Mouse (Mus musculus) heart, postnatal 0 days (tissue): Measurements from ENCODE around the gene Notch2. TPM values are rescaled to one million over a fixed set of nuclear protein-coding genes. Genes with fewer than 3 reads are reported as not detected.
"Not testable (repeated sequence)": the region's sequence is repeated elsewhere in the genome, so short reads cannot be mapped to it uniquely, and the experiment has no call there.

ENCODE experiments used
- ATAC-seq: fragments of 200-750 bp; cut with Nextera tagmentation; 2 replicates; pipeline ENCODE4 v1.8.0; 2017; ENCODE audit warnings: low read depth, moderate number of reproducible peaks, moderate library complexity; ENCODE audit not compliant: insufficient read depth
- DNase-seq: peaks from one replicate; pipeline ENCODE4 v3.0.0-alpha.2; 2016; ENCODE audit warnings: low spot score
- H3K27ac ChIP-seq: fragments of 300-500 bp; sonication (generic); 2 replicates; pipeline ENCODE4 v1.5.1; 2014; ENCODE audit warnings: low read depth, mild to moderate bottlenecking
- H3K27me3 ChIP-seq: fragments of 300-500 bp; sonication (generic); 2 replicates; pipeline ENCODE4 v1.6.1; 2014; ENCODE audit warnings: low read length, mixed read lengths; ENCODE audit not compliant: control insufficient read depth, insufficient read depth
- H3K36me3 ChIP-seq: fragments of 300-500 bp; sonication (generic); replicated peaks from 2 replicates; pipeline ENCODE4 v1.6.1; 2014; ENCODE audit warnings: low read length, mixed read lengths; ENCODE audit not compliant: control insufficient read depth, insufficient read depth
- H3K4me1 ChIP-seq: fragments of 300-500 bp; sonication (generic); 2 replicates; pipeline ENCODE4 v1.6.1; 2014; ENCODE audit warnings: antibody characterized with exemption; ENCODE audit not compliant: control insufficient read depth, insufficient read depth
- H3K4me2 ChIP-seq: fragments of 300-500 bp; sonication (generic); 2 replicates; pipeline ENCODE4 v1.6.1; 2014; ENCODE audit warnings: low read depth, mild to moderate bottlenecking, low read length, moderate library complexity
- H3K4me3 ChIP-seq: fragments of 300-500 bp; sonication (generic); 2 replicates; pipeline ENCODE4 v1.5.1; 2014; ENCODE audit warnings: low read depth, low read length
- H3K9ac ChIP-seq: fragments of 300-500 bp; sonication (generic); replicated peaks from 2 replicates; pipeline ENCODE4 v1.6.1; 2014; ENCODE audit warnings: low read depth, low read length, mixed read lengths
- H3K9me3 ChIP-seq: fragments of 300-500 bp; sonication (generic); replicated peaks from 2 replicates; pipeline ENCODE4 v1.6.1; 2016; ENCODE audit warnings: low read length; ENCODE audit not compliant: control insufficient read depth
- CTCF ChIP-seq: IDR thresholded peaks from 2 replicates; pipeline ENCODE4 v1.5.1; 2016; ENCODE audit warnings: antibody characterized with exemption, control low read depth, low read depth
- EP300 ChIP-seq: IDR thresholded peaks from 2 replicates; pipeline ENCODE4 v1.6.1; 2016; ENCODE audit warnings: antibody characterized with exemption, low read depth
- WGBS: fragments of 180-500 bp; shearing (Covaris S2); extraction: QIAGEN DNeasy Blood & Tissue Kit; methylation state at CpG from one replicate; pipeline ENCODE4 v1.1.7; 2014; 5-methylcytosine and 5-hydroxymethylcytosine counted together
- polyA plus RNA-seq: library from polyadenylated mRNA; unstranded; fragments of >200 nt; fragmentation: Nextera tagmentation; extraction: Ambion mirVana; gene quantifications from 2 replicates; pipeline ENCODE4 v1.2.1, GENCODE M21; 2015
- total RNA-seq: library from RNA; depleted of rRNA; stranded (reverse); fragments of >200 nt; gene quantifications from 2 replicates; pipeline ENCODE4 v1.2.3, GENCODE M21; 2014; ENCODE audit warnings: low replicate concordance

The Notch2 gene
- total and polyA plus RNA-seq, 2 experiments from 2014 or later: 5.5 to 53.7 TPM

DNA sequence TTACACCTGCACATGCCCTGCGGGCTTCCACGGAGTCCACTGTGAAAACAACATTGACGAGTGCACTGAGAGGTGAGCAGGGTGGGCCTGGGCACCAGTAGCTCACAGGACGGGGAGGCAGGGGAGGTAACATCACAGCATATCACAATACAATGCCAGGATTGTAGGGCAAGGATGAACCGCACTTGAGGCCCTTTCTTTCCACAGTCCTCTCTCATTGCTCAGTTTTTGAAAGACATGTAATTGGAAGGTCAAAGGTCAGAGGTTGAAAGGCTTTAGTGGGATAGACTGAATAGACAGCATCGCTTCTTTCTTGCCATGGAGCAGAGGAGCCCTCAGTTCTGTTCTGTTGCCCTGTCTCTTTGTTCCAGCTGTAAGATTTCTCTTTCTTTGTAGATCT is 107.6 kb downstream of the Notch2 start:
- Histone ChIP-seq H3K27ac (no peak overlapping the region), H3K9ac (no peak overlapping the region), H3K4me2 (no peak overlapping the region), H3K27me3 (no peaks in the 10 kb centered on the region), H3K36me3 (peaks cover 87% of the 10 kb centered on the region), H3K4me1 (no peaks in the 10 kb centered on the region), H3K4me3 (no peak overlapping the region), H3K9me3 (no peaks in the 10 kb centered on the region)
- DNase-seq: no peak
- ATAC-seq: no peak
- WGBS: 89% methylated on average over 6 of the region's 6 CpGs
- TF ChIP-seq EP300 (no peak), CTCF (no peak)

DNA sequence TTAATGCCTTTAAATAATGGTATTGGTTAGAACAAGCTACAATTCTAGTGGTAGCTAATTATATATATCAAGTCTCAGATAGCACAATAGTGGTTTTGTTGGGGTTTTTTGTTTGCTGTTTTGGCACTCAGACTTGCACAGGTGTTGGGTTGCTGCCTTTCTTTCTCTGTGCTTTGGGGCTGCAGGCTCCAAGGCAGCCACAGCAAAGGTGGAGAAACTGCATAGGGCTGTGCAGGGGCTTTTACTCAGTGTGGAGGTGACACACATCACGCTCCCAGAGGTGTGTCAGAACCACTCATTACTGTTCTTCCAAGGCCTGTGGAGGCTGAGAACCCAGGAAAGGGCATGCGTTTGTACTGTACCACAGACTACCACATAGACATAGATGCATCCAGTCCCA is 114.4 kb downstream of the Notch2 start:
- peaks cover 82% of the 10 kb centered on the region for H3K36me3 ChIP-seq
- no peak overlapping the region for H3K27ac ChIP-seq
- WGBS: 86% methylated on average over 2 of the region's 2 CpGs
- no peak overlapping the region for H3K9ac ChIP-seq
- no peak for TF ChIP-seq EP300
- no peak for TF ChIP-seq CTCF
- H3K4me1 ChIP-seq: no peaks in the 10 kb centered on the region
- DNase-seq: no peak
- H3K9me3 ChIP-seq: no peaks in the 10 kb centered on the region
- ATAC-seq: no peak
- no peak overlapping the region for H3K4me2 ChIP-seq
- H3K27me3 ChIP-seq: no peaks in the 10 kb centered on the region
- no peak overlapping the region for H3K4me3 ChIP-seq

DNA sequence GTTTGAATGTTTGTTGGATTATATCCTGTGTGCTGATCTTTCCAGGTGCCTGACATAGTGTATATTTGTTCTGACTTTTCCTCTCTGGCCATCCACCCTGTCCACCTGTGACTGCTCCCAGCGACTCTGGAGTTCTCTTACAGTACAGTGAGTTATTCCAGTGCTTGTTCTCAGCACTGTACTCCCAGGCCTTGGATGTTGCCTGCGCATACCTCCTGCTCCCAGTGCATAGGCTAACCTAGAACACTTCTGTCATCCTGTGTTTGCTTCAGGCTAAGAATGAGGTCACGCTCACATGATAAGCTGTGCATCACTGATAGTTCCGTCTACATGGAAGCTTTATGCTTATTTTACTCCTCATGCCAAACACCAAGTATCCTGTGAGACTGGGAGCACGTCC is 115.4 kb downstream of the Notch2 start:
- Histone ChIP-seq H3K4me3 (no peak overlapping the region), H3K9me3 (no peaks in the 10 kb centered on the region), H3K9ac (no peak overlapping the region), H3K4me1 (no peaks in the 10 kb centered on the region), H3K27me3 (no peaks in the 10 kb centered on the region), H3K4me2 (no peak overlapping the region), H3K36me3 (peaks cover 81% of the 10 kb centered on the region), H3K27ac (no peak overlapping the region)
- 52% methylated on average over 5 of the region's 5 CpGs for WGBS
- TF ChIP-seq CTCF: no peak
- TF ChIP-seq EP300: no peak
- ATAC-seq: no peak
- DNase-seq: no peak

DNA sequence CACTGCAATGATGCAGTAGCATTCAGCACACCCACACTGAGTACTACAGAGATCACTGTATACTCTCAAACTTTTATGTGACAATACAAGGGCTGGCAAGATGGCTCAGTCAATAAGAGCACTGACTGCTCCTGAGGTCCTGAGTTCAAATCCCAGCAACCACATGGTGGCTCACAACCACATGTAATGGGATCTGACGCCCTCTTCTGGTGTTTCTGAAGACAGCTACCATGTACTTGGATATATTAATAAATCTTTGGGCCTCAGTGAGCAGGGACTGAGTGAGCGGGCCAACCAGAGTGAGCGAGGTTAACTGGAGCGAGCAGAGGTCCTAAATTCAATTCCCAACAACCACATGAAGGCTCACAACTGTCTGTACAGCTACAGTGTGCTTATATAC is 118.8 kb downstream of the Notch2 start:
- DNase-seq, H3K27ac ChIP-seq, H3K27me3 ChIP-seq, ATAC-seq, H3K9me3 ChIP-seq, H3K4me2 ChIP-seq, H3K4me1 ChIP-seq, H3K4me3 ChIP-seq, H3K9ac ChIP-seq: not testable (repeated sequence)
- H3K36me3 ChIP-seq: peaks cover 88% of the 10 kb centered on the region
- peak; percentile 1; the same call in 1 of the 2 replicates for TF ChIP-seq CTCF
- WGBS: 90% methylated on average over 4 of the region's 4 CpGs

DNA sequence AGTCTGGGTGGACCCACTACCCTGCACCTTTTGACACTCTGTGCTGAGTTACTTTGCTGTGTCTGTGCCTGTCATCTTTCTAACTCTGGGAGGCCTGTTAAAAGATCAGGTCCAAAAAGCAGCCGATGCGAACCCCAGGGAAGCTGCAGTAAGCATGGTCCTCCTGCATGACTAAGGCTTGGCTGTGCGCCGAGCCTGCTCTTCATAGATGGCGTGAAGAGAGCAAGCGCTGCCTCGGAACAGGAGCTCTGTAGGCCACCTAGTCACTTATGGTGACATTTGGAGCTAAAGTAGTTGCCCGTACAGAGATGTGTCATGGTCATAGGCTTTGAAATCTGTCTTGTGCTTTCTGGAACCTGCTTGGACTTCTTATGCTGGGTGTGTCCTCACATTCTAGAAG is 119.3 kb downstream of the Notch2 start:
- Histone ChIP-seq H3K9me3 (no peaks in the 10 kb centered on the region), H3K9ac (no peak overlapping the region), H3K27me3 (no peaks in the 10 kb centered on the region), H3K27ac (no peak overlapping the region), H3K4me3 (no peak overlapping the region), H3K4me2 (no peak overlapping the region), H3K4me1 (no peaks in the 10 kb centered on the region), H3K36me3 (peaks cover 89% of the 10 kb centered on the region)
- TF ChIP-seq EP300 (no peak), CTCF (no peak)
- no peak for DNase-seq
- ATAC-seq: no peak
- 87% methylated on average over 8 of the region's 8 CpGs for WGBS

DNA sequence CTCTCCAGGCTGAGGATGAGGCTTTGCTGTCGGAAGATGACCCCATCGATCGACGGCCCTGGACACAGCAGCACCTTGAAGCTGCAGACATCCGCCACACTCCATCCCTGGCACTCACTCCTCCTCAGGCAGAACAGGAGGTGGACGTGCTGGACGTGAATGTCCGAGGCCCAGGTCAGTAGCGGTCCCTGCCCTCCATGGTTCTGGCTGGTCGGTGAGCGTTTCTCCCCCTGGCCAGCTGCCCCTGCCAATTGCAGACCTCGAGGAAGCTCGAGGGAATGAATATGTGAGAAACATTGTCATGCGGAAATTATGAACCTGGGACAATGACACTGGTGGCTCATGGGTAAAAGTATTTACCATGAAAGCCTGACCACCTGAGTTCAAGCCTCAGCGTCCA is 128.1 kb downstream of the Notch2 start:
- H3K4me3 ChIP-seq: no peak overlapping the region
- H3K9ac ChIP-seq: no peak overlapping the region
- H3K9me3 ChIP-seq: no peaks in the 10 kb centered on the region
- H3K27me3 ChIP-seq: no peaks in the 10 kb centered on the region
- 92% methylated on average over 15 of the region's 15 CpGs for WGBS
- H3K4me2 ChIP-seq: no peak overlapping the region
- peaks cover 96% of the 10 kb centered on the region for H3K36me3 ChIP-seq
- TF ChIP-seq CTCF: no peak
- TF ChIP-seq EP300: no peak
- DNase-seq (no peak), ATAC-seq (no peak)
- H3K27ac ChIP-seq: no peak overlapping the region
- no peaks in the 10 kb centered on the region for H3K4me1 ChIP-seq
